Mouse (Mus musculus) limb, embryonic 10.5 days (tissue): Measurements from ENCODE around the gene Pkig. TPM values are rescaled to one million over a fixed set of nuclear protein-coding genes. Genes with fewer than 3 reads are reported as not detected.
"Not testable (repeated sequence)": the region's sequence is repeated elsewhere in the genome, so short reads cannot be mapped to it uniquely, and the experiment has no call there.

Experiments used
- DNase-seq: peaks from one replicate; pipeline ENCODE4 v3.0.0-alpha.2; 2017; ENCODE audit warnings: low spot score
- H3K27ac ChIP-seq: fragments of 300-500 bp; sonication (generic); 2 replicates; pipeline ENCODE4 v1.5.1; 2016; ENCODE audit warnings: mild to moderate bottlenecking
- H3K27me3 ChIP-seq: fragments of 300-500 bp; sonication (generic); 2 replicates; pipeline ENCODE4 v1.6.1; 2016; ENCODE audit warnings: low read depth, mild to moderate bottlenecking; ENCODE audit not compliant: poor library complexity, severe bottlenecking
- H3K36me3 ChIP-seq: fragments of 300-500 bp; sonication (generic); 2 replicates; pipeline ENCODE4 v1.6.1; 2016; ENCODE audit warnings: mild to moderate bottlenecking, moderate library complexity
- H3K4me1 ChIP-seq: fragments of 300-500 bp; sonication (generic); 2 replicates; pipeline ENCODE4 v1.6.1; 2016
- H3K4me3 ChIP-seq: fragments of 300-500 bp; sonication (generic); 2 replicates; pipeline ENCODE4 v1.5.1; 2016; ENCODE audit warnings: mild to moderate bottlenecking, moderate library complexity
- H3K9me3 ChIP-seq: fragments of 300-500 bp; sonication (generic); replicated peaks from 2 replicates; pipeline ENCODE4 v1.6.1; 2016; ENCODE audit warnings: mild to moderate bottlenecking
- WGBS: fragments of 180-500 bp; shearing (Covaris S2); methylation state at CpG from one replicate; pipeline ENCODE4 v1.1.7; 2016; 5-methylcytosine and 5-hydroxymethylcytosine counted together
- polyA plus RNA-seq: library from polyadenylated mRNA; unstranded; fragments of >200 nt; fragmentation: Nextera tagmentation; extraction: Ambion mirVana; gene quantifications from 2 replicates; pipeline ENCODE4 v1.2.1, GENCODE M21; 2016

Gene Pkig
- polyA plus RNA-seq, 1 experiment from 2014 or later: 191 TPM

DNA sequence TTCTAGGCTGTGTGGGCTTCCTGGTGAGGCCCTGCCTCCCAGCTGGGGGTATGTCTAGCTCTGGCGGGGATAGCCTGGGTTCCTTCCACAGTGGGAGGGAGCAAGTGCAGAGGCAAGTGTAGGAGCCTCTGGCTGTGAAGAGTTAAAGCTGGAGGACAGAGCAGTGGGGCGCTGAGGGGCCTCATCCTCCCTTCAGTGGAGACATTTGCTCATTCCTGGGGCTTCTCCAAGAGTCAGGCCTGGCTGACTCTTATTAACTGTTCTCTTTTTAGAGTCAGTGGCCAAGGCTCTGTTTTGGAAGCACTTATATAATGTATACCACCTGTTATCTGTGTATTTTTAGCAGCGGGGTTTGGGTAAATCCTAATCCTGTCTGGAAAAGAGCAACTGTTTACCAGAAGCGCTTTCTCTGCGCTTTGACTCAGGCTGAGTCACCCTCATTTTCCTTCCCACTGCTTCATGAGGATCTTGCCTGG, 17.0 kb downstream of the Pkig start:
- H3K27me3 ChIP-seq: no peaks in the 10 kb centered on the region
- DNase-seq: no peak
- 0 out of 2 replicates have a peak overlapping the region, but pooled peaks have one; percentile 19 for H3K27ac ChIP-seq
- H3K36me3 ChIP-seq: no peaks in the 10 kb centered on the region
- H3K9me3 ChIP-seq: no peaks in the 10 kb centered on the region
- peaks cover 11% of the 10 kb centered on the region for H3K4me1 ChIP-seq
- WGBS: 56% methylated on average over 5 of the region's 5 CpGs
- no peak overlapping the region for H3K4me3 ChIP-seq

DNA sequence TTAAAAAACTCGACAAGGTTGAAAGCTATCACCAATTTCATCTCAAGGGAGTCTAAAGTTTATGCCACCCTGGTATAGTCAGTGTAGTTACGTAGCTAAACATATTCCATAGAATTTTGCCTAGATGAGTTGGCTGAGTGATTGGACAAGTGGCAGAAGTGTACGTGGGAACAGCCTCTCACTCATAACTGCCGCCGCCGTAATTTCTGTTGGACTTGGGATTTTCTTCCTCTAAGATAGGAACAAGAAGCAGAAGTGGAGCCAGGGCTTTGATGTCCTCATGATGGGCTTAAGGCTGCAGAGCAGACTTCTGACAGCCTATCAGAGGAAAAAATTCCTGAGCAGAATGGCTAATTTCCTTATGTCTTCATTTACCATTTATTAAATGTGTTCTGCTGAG, 17.5 kb downstream of the Pkig start:
- no peak for DNase-seq
- Histone ChIP-seq H3K36me3 (no peaks in the 10 kb centered on the region), H3K27ac (no peak overlapping the region), H3K27me3 (no peaks in the 10 kb centered on the region), H3K4me3 (no peak overlapping the region), H3K9me3 (no peaks in the 10 kb centered on the region), H3K4me1 (peaks cover 11% of the 10 kb centered on the region)
- 84% methylated on average over 6 of the region's 6 CpGs for whole genome bisulfite sequencing

DNA sequence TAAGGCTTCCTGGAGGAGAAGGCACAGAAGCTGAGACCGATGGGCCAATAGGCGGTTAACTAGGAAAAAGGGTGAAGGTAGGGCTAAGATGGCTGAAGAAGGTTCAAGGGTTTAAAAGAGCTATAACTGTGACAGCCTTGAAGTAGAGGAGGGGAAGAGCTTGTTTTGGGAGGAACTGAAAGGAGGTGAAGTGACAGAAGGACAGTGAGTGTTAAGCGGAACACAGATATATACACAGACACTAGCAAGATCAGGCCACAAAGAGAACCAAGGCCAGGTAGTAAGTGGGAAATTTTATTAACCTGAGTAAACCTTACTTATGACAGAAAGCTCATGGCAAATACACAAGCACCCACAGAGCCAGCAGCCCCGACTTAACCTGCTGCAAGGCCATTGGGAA, 18.1 kb downstream of the Pkig start:
- peaks cover 11% of the 10 kb centered on the region for H3K4me1 ChIP-seq
- DNase-seq: no peak
- 94% methylated on average over 4 of the region's 4 CpGs for WGBS
- no peaks in the 10 kb centered on the region for H3K36me3 ChIP-seq
- H3K9me3 ChIP-seq: no peaks in the 10 kb centered on the region
- H3K27ac ChIP-seq: no peak overlapping the region
- H3K27me3 ChIP-seq: no peaks in the 10 kb centered on the region
- H3K4me3 ChIP-seq: no peak overlapping the region

DNA sequence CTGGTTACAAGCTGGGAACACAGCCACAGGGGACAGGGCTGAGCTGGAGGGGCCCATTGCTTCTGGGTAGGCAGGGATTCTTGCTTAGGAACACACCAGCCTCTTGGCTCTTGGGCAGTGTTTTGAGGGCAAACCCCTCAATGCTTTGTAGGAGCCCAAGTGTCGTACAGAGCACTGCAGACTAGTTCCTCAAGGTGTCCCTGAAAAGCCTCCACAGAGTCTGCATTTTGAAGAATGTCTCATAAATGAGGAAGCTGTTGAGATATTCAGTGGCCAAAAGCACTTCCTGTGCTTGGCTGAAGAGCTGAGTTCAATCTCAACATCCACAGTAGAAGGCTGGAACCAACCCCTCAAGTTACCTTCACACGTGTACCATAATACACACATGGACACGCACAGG, 18.6 kb downstream of the Pkig start:
- peaks cover 11% of the 10 kb centered on the region for H3K4me1 ChIP-seq
- no peak overlapping the region for H3K4me3 ChIP-seq
- no peak overlapping the region for H3K27ac ChIP-seq
- H3K27me3 ChIP-seq: no peaks in the 10 kb centered on the region
- H3K9me3 ChIP-seq: no peaks in the 10 kb centered on the region
- H3K36me3 ChIP-seq: no peaks in the 10 kb centered on the region
- 99% methylated on average over 3 of the region's 3 CpGs for WGBS
- DNase-seq: no peak

DNA sequence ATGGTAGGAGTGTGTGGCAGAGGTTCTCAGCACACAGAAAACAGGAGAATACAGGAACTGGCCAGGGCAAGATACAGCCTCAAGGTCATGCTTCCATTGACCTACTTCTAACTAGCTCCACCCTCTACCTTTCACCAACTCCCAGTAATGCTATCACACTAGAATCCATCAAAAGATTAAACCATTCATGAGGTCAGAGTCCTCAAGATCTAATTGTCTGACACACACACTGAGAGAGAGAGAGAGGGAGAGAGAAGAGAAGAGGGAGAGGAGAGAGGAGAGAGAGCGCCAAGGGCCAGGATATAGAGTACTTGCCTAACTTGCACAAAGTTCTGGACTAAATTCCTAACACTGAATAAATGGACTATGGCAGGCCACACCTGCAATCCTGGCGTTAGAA, 24.2 kb downstream of the Pkig start:
- Histone ChIP-seq H3K9me3 (no peaks in the 10 kb centered on the region), H3K4me3 (no peak overlapping the region), H3K4me1 (peaks cover 4% of the 10 kb centered on the region; the same call in 1 of the 2 replicates), H3K27ac (no peak overlapping the region), H3K36me3 (no peaks in the 10 kb centered on the region), H3K27me3 (no peaks in the 10 kb centered on the region)
- no peak for DNase-seq
- 97% methylated on average over 2 of the region's 2 CpGs for WGBS

DNA sequence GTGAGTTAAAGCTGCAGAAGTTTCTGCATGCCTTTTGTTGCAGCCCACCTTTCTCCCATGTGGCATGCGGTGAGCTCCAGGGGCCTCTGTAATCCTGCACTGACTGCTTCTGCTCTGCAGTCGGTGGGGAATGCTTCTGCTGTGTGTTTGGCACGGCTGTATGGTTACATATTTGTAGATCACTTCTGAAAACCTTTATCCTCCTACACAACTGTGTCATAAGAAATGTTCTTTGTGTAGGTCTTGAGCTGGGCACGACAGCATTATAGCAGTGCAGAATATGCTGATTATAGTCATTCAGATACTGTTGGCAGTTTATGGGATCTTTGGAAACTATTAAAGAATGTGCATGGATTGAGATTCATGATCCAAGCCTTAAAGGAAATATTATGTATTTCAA, 27.1 kb downstream of the Pkig start:
- Histone ChIP-seq H3K9me3 (no peaks in the 10 kb centered on the region), H3K4me1 (peaks cover 4% of the 10 kb centered on the region; the same call in 1 of the 2 replicates), H3K27ac (no peak overlapping the region), H3K4me3 (no peak overlapping the region), H3K27me3 (no peaks in the 10 kb centered on the region), H3K36me3 (no peaks in the 10 kb centered on the region)
- DNase-seq: no peak
- WGBS: 74% methylated on average over 4 of the region's 4 CpGs

DNA sequence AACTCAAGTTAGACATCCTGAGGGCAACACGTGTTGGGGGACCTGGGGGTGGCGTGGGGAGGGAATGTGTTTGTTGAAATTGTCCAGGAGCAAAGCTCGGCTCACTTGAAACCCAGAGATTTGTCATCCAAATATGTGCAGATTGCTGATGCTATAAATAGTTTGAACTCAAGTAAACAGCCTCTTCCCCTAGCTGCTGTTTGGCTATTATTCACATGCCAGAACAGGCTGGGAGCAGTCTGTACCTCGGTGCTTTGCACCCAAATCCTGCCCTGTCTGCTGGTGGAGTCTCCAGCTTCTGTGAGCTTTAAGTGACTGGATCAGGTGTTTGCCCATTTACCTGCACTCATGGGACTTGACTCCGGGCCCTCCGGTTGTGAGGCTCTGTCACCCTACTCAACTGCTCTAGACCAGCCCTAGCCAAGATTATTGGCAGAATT, 27.6 kb downstream of the Pkig start:
- no peaks in the 10 kb centered on the region for H3K27me3 ChIP-seq
- 74% methylated on average over 6 of the region's 6 CpGs for WGBS
- H3K27ac ChIP-seq: no peak overlapping the region
- no peaks in the 10 kb centered on the region for H3K36me3 ChIP-seq
- no peak for DNase-seq
- no peaks in the 10 kb centered on the region for H3K9me3 ChIP-seq
- peaks cover 8% of the 10 kb centered on the region for H3K4me1 ChIP-seq
- no peak overlapping the region for H3K4me3 ChIP-seq

DNA sequence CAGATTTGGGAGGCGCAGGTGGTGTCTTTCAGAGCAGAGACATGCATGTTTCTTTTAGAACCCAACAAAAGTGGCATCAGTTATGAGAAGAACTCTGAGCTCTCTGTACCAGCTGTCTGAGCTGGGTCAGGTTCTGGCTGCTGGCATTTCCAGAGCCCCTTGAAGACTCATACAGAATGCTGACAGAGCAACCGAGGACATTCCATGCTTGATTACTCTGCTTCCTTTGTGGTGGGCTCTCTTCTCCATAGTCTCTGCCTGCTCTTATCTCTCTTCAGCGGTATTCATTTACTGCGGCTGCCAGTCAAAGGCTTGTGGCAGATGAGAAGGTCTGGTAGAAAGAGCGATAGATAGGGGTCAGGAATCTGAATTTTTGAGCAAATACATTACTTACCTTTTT, 28.0 kb downstream of the Pkig start:
- no peaks in the 10 kb centered on the region for H3K27me3 ChIP-seq
- WGBS: 87% methylated on average over 5 of the region's 5 CpGs
- H3K27ac ChIP-seq: no peak overlapping the region
- peaks cover 8% of the 10 kb centered on the region for H3K4me1 ChIP-seq
- H3K9me3 ChIP-seq: no peaks in the 10 kb centered on the region
- no peak overlapping the region for H3K4me3 ChIP-seq
- H3K36me3 ChIP-seq: no peaks in the 10 kb centered on the region
- DNase-seq: no peak

DNA sequence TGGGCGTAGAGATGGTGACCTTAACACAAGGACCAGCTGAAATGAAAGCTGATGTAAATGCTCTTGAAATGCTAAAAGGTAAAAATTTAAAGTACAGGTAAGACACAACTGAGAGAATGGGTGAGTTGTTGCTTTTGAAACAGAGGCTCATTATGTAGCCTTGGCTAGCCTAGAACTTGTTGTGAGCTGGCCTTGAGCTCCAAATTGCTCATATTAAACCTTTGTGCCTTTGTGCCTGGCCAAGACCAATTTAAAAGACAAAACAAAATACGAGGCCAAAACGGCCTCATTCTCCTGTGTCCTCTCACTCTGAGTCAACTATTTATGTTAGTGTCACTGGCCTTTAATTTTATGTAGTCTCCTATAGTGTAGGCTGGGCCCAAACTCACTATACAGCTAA, 28.7 kb downstream of the Pkig start:
- no peak for DNase-seq
- no peak overlapping the region for H3K27ac ChIP-seq
- H3K4me3 ChIP-seq: no peak overlapping the region
- H3K36me3 ChIP-seq: no peaks in the 10 kb centered on the region
- no peaks in the 10 kb centered on the region for H3K9me3 ChIP-seq
- H3K4me1 ChIP-seq: peaks cover 8% of the 10 kb centered on the region
- H3K27me3 ChIP-seq: no peaks in the 10 kb centered on the region
- 71% methylated on average over 3 of the region's 3 CpGs for WGBS

DNA sequence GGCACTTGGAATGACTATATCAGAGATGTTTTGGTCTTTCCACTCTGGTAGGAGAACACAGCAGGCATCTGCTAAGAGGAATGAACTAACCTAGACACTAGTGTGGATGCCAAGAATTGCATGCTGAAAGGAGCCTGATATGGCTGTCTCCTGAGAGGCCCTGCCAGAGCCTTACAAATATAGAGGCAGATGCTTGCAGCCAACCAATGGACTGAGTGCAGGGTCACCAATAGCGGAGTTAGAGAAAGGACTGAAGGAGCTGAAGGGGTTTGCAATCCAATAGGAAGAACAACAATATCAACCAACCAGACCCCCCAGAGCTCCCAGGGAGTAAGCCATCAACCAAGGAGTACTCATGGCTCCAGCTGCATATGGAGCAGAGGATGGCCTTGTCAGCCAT, 30.2 kb downstream of the Pkig start:
- H3K27me3 ChIP-seq, H3K4me1 ChIP-seq, H3K4me3 ChIP-seq, H3K36me3 ChIP-seq, H3K27ac ChIP-seq, DNase-seq, H3K9me3 ChIP-seq: not testable (repeated sequence)
- 100% methylated on average over 1 of the region's 1 CpGs for WGBS

DNA sequence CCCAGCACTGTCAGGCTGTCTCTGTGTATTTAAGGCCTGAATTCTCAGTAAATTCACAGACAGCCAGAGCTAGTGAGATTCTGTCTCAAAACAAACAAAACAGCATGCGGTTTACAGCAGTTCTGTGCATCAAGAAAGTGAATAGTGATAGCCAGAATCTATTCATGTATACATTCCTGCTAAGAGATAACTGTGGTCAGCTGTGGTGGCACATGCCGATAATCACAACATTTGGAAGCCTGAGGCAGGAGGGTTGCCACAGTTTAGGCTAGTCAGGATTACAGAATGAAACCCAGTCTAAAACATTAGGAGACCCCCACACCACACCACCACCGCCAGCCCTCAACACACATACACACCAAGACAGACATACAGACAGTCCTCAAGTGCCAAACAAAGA, 31.6 kb downstream of the Pkig start:
- Histone ChIP-seq H3K27me3 (no peaks in the 10 kb centered on the region), H3K4me1 (peaks cover 17% of the 10 kb centered on the region), H3K4me3 (no peak overlapping the region), H3K27ac (no peak overlapping the region), H3K9me3 (no peaks in the 10 kb centered on the region), H3K36me3 (no peaks in the 10 kb centered on the region; the same call in 1 of the 2 replicates)
- no peak for DNase-seq
- 96% methylated on average over 3 of the region's 3 CpGs for WGBS

DNA sequence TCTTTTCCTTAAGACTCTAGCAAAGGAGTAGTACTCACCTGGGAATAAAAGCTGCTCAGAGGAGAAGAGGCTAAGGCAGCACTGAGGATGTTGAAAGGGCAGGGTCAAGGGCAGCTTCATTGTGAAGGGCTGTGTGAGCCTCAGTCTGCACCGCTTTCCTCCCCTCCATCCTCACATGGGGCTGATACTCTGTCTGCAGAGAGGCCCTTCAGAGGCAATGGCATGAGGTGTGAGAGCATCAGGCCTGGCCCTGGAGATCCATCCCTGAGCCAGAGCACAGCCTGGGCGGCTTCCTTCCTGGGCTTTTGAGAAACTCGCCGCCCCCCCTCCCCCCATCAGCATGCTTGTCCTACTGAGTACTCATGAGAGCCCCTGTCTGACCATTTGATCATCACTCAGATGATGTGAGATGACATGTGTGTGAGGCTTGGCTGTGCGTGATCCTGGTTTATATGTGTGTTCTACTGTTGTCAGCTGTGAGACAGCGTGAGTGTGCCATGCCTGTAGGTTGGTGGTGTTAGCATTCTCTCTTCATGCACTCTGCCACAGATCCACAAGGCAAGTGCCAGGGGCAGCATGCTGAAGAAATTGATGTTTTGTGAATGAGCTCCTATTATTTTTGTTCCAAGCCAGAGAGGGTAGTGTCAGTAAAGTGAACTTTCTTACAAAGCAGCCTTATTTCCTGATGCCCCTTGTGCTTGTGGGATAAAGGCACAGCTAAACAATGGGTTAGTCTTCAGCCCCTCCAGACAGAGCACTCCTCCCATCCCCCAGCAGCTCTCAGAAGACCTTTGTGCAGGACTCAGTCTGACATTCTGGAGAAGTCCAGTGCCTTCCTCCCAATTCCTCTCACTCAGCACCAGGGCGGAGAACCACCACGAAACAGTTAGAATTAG, 32.5 kb downstream of the Pkig start:
- Histone ChIP-seq H3K27me3 (no peaks in the 10 kb centered on the region), H3K4me1 (peaks cover 13% of the 10 kb centered on the region), H3K9me3 (no peaks in the 10 kb centered on the region), H3K27ac (no peak overlapping the region), H3K36me3 (no peaks in the 10 kb centered on the region; the same call in 1 of the 2 replicates), H3K4me3 (no peak overlapping the region)
- DNase-seq: no peak
- 86% methylated on average over 8 of the region's 8 CpGs for WGBS

DNA sequence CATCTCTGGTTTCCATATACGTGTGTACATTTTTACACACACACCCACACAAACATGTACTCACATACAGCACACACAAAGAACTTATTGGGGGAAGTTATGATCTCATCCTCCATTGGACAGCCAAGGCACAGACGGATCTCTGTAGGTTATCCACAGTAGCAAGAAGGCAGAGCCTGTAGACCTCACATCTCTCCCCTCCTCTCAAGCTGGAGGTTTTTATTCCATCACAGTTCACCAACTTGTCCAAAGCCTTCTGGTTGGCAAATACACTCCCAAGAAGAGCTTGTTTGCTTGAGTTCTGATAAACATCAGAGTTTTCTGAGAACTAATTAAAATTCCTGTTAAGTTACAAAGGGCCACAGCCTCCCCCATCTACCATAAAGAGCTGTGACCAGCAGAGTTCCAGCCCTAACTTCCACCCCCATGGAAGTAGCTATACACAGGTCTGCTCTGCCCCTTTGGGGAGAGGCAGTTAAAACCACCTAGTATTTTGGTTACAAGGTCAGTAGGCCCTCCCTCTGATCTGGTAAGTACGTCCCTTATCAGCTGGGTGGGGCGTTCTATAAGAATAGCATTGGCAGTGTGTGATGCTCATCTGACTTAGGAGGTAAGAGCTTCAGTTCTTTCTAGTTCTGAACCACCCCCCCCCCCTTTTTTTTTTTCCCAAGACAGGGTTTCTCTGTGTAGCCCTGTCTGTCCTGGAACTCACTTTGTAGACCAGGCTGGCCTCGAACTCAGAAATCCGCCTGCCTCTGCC, 33.8 kb downstream of the Pkig start:
- Histone ChIP-seq H3K27me3 (no peaks in the 10 kb centered on the region), H3K4me3 (no peak overlapping the region), H3K36me3 (no peaks in the 10 kb centered on the region; the same call in 1 of the 2 replicates), H3K27ac (no peak overlapping the region), H3K4me1 (peaks cover 22% of the 10 kb centered on the region), H3K9me3 (no peaks in the 10 kb centered on the region)
- 84% methylated on average over 6 of the region's 6 CpGs for WGBS
- DNase-seq: no peak
